Mouse (Mus musculus): ENCODE measurements at regions not wholly inside any gene's neighbourhood (a gene's known extent, or its start where the extent isn't known, plus 50 kb on each side); places are given as distances from the start of the nearest gene placed in this dataset.

GRCm38 (mm10) chr6:52064176-52065015 lies 52.0 kb upstream of the Skap2 start:
- no peak for TF ChIP-seq CTCF (IDR thresholded peaks at IDR 0.05; ENCODE audit: low read depth)
- TF ChIP-seq EP300 (IDR thresholded peaks at IDR 0.05; ENCODE audit: low read depth) = no peak

All from heart, postnatal 0 days (tissue).